Mouse (Mus musculus): ENCODE measurements at regions not wholly inside any gene's neighbourhood (a gene's known extent, or its start where the extent isn't known, plus 50 kb on each side); places are given as distances from the start of the nearest gene placed in this dataset.

GRCm38 (mm10) chrX:57951301-57951700 is 71.2 kb upstream of the Zic3 start:
- WGBS: 36% methylated on average over 3 of the region's 3 CpGs
- Histone ChIP-seq H3K4me2 (replicated peaks) (no peak overlapping the region), H3K4me3 (replicated peaks) (no peak overlapping the region), H3K27ac (no peak overlapping the region), H3K27me3 (replicated peaks) (no peaks in the 10 kb centered on the region), H3K36me3 (no peaks in the 10 kb centered on the region), H3K9me3 (no peaks in the 10 kb centered on the region), H3K4me1 (replicated peaks) (no peaks in the 10 kb centered on the region), H3K9ac (no peak overlapping the region)
- no peak for ATAC-seq

- Histone ChIP-seq H3K4me1 (replicated peaks) (no peaks in the 10 kb centered on the region), H3K9ac (no peak overlapping the region), H3K9me3 (no peaks in the 10 kb centered on the region), H3K4me2 (replicated peaks) (no peak overlapping the region), H3K36me3 (no peaks in the 10 kb centered on the region), H3K27ac (no peak overlapping the region), H3K27me3 (replicated peaks) (no peaks in the 10 kb centered on the region), H3K4me3 (replicated peaks) (no peak overlapping the region)
- ATAC-seq: no peak
- WGBS: 45% methylated on average over 3 of the region's 3 CpGs
Measured at GRCm38 (mm10) chrX:57954594-57955185, 67.8 kb upstream of the Zic3 start.
